Mouse (Mus musculus) MEL (cell line): ENCODE results near the gene Arl6ip5. TPM values are rescaled to one million over a fixed set of nuclear protein-coding genes. Genes with fewer than 3 reads are reported as not detected.

Source experiments
- DNase-seq: peaks from one replicate; pipeline ENCODE4 v3.0.0; 2011; ENCODE audit warnings: low read depth, low spot score
- H3K27ac ChIP-seq: 2 replicates; pipeline ENCODE4 v1.5.1; 2012; ENCODE audit warnings: low read depth, mild to moderate bottlenecking, control low read depth, low read length, moderate library complexity; ENCODE audit not compliant: control insufficient read depth
- H3K27me3 ChIP-seq, 2 experiments: fragments of 150-350 bp in 1 of 2; sonication (generic) in 1 of 2; 2 replicates each; pipeline ENCODE4 v1.6.1; 2012; ENCODE audit warnings: low read length in 2 of 2, mild to moderate bottlenecking in 2 of 2, improper control_type of control experiment in 1 of 2, moderate library complexity in 1 of 2; ENCODE audit not compliant: insufficient read depth in 2 of 2, control insufficient read depth in 1 of 2
- H3K36me3 ChIP-seq, 2 experiments: 2 replicates each; pipeline ENCODE4 v1.6.1; 2012 to 2014; ENCODE audit warnings: low read length in 2 of 2, improper control_type of control experiment in 1 of 2, inconsistent platforms in 1 of 2, mild to moderate bottlenecking in 1 of 2; ENCODE audit not compliant: insufficient read depth in 2 of 2, control insufficient read depth in 1 of 2
- H3K4me1 ChIP-seq, 2 experiments: fragments of 150-350 bp in 1 of 2; sonication (generic) in 1 of 2; 2 replicates each; pipeline ENCODE4 v1.6.1; 2012; ENCODE audit warnings: low read length in 2 of 2, improper control_type of control experiment in 1 of 2, mild to moderate bottlenecking in 1 of 2; ENCODE audit not compliant: insufficient read depth in 2 of 2, control insufficient read depth in 1 of 2
- H3K4me3 ChIP-seq, 2 experiments: fragments of 150-350 bp in 1 of 2; sonication (generic) in 1 of 2; 2 replicates each; pipeline ENCODE4 v1.5.1; 2012; ENCODE audit warnings: low read depth in 2 of 2, low read length in 2 of 2, mild to moderate bottlenecking in 2 of 2, moderate library complexity in 2 of 2, control low read depth in 1 of 2, improper control_type of control experiment in 1 of 2; ENCODE audit not compliant: control insufficient read depth in 1 of 2, insufficient read depth in 1 of 2
- H3K79me2 ChIP-seq: 2 replicates; pipeline ENCODE4 v1.6.1; 2012; ENCODE audit warnings: mild to moderate bottlenecking, low read length, moderate library complexity; ENCODE audit not compliant: control insufficient read depth, poor library complexity, insufficient read depth
- H3K9ac ChIP-seq: 2 replicates; pipeline ENCODE4 v1.6.1; 2012; ENCODE audit warnings: low read depth, mild to moderate bottlenecking, control low read depth, low read length, moderate library complexity; ENCODE audit not compliant: control insufficient read depth, poor library complexity, severe bottlenecking
- H3K9me3 ChIP-seq: fragments of 150-350 bp; sonication (generic); replicated peaks from 2 replicates; pipeline ENCODE4 v1.6.1; 2012; ENCODE audit warnings: mild to moderate bottlenecking, low read length, improper control_type of control experiment, moderate library complexity; ENCODE audit not compliant: insufficient read depth
- CHD2 ChIP-seq: IDR thresholded peaks from 2 replicates; pipeline ENCODE4 v1.6.1; 2011; ENCODE audit warnings: low read length, improper control_type of control experiment
- CTCF ChIP-seq, 3 experiments: IDR thresholded peaks in 2 of 3; conservative IDR thresholded peaks in 1 of 3; 2 replicates each; pipeline ENCODE4 v1.5.1; 2011 to 2012; ENCODE audit warnings: low read length in 3 of 3, low read depth in 2 of 3, mild to moderate bottlenecking in 2 of 3, improper control_type of control experiment in 1 of 3, inconsistent platforms in 1 of 3, mixed read lengths in 1 of 3, moderate library complexity in 1 of 3; ENCODE audit not compliant: control insufficient read depth in 1 of 3, insufficient read depth in 1 of 3, poor library complexity in 1 of 3, severe bottlenecking in 1 of 3
- ETS1 ChIP-seq: IDR thresholded peaks from 2 replicates; pipeline ENCODE4 v1.6.1; 2012; ENCODE audit warnings: low read depth, mild to moderate bottlenecking, inconsistent platforms, low read length, improper control_type of control experiment, moderate library complexity
- GATA1 ChIP-seq: IDR thresholded peaks from 2 replicates; pipeline ENCODE4 v1.6.1; 2011; ENCODE audit warnings: low read depth, low read length, improper control_type of control experiment
- KAT2A ChIP-seq: conservative IDR thresholded peaks from 2 replicates; pipeline ENCODE4 v1.6.1; 2012; ENCODE audit warnings: low read depth, low read length, improper control_type of control experiment, inconsistent platforms
- MAFK ChIP-seq: IDR thresholded peaks from 2 replicates; pipeline ENCODE4 v1.6.1; 2011; ENCODE audit warnings: low read depth, mild to moderate bottlenecking, low read length, improper control_type of control experiment, borderline replicate concordance
- MAX ChIP-seq: IDR thresholded peaks from 2 replicates; pipeline ENCODE4 v1.6.1; 2011; ENCODE audit warnings: low read length, improper control_type of control experiment
- MEF2A ChIP-seq: IDR thresholded peaks from 2 replicates; pipeline ENCODE4 v1.6.1; 2014; ENCODE audit warnings: low read depth, mild to moderate bottlenecking, inconsistent platforms, low read length, improper control_type of control experiment; ENCODE audit not compliant: poor library complexity, insufficient replicate concordance, severe bottlenecking; ENCODE audit errors: extremely low read depth
- MYC ChIP-seq: IDR thresholded peaks from 2 replicates; pipeline ENCODE4 v1.6.1; 2011; ENCODE audit warnings: low read depth, mild to moderate bottlenecking, low read length, improper control_type of control experiment, moderate library complexity
- POLR2A ChIP-seq, 2 experiments: IDR thresholded peaks; 2 replicates each; pipeline ENCODE4 v1.6.1; 2011 to 2012; ENCODE audit warnings: low read length in 2 of 2, mild to moderate bottlenecking in 2 of 2, control low read depth in 1 of 2, improper control_type of control experiment in 1 of 2, low read depth in 1 of 2, moderate library complexity in 1 of 2; ENCODE audit not compliant: control insufficient read depth in 1 of 2, insufficient read depth in 1 of 2, poor library complexity in 1 of 2
- POLR2AphosphoS2 ChIP-seq: IDR thresholded peaks from 2 replicates; pipeline ENCODE4 v1.6.1; 2011; ENCODE audit warnings: low read length, improper control_type of control experiment
- POLR2AphosphoS5 ChIP-seq: IDR thresholded peaks from 2 replicates; pipeline ENCODE4 v1.6.1; 2012; ENCODE audit warnings: low read depth, borderline replicate concordance, mild to moderate bottlenecking, inconsistent platforms, low read length, moderate library complexity, mixed read lengths
- RAD21 ChIP-seq: IDR thresholded peaks from 2 replicates; pipeline ENCODE4 v1.6.1; 2011; ENCODE audit warnings: mild to moderate bottlenecking, low read depth, low read length, improper control_type of control experiment
- SIN3A ChIP-seq: IDR thresholded peaks from 2 replicates; pipeline ENCODE4 v1.6.1; 2012; ENCODE audit warnings: low read length, improper control_type of control experiment, inconsistent platforms
- SMC3 ChIP-seq: IDR thresholded peaks from 2 replicates; pipeline ENCODE4 v1.6.1; 2011; ENCODE audit warnings: low read depth, low read length, improper control_type of control experiment
- TAL1 ChIP-seq: IDR thresholded peaks from 2 replicates; pipeline ENCODE4 v1.6.1; 2012; ENCODE audit warnings: mild to moderate bottlenecking, inconsistent platforms, low read length, moderate library complexity, mixed read lengths
- TCF12 ChIP-seq: IDR thresholded peaks from 2 replicates; pipeline ENCODE4 v1.6.1; 2014; ENCODE audit warnings: low read depth, mild to moderate bottlenecking, inconsistent platforms, low read length, improper control_type of control experiment, moderate library complexity
- USF2 ChIP-seq, 2 experiments: IDR thresholded peaks; 2 replicates each; pipeline ENCODE4 v1.6.1; 2011 to 2012; ENCODE audit warnings: improper control_type of control experiment in 2 of 2, low read length in 2 of 2, borderline replicate concordance in 1 of 2, inconsistent platforms in 1 of 2, low read depth in 1 of 2, mild to moderate bottlenecking in 1 of 2; ENCODE audit not compliant: insufficient read depth in 1 of 2
- ZC3H11A ChIP-seq: IDR thresholded peaks from 2 replicates; pipeline ENCODE4 v1.6.1; 2012; ENCODE audit warnings: low read depth, mild to moderate bottlenecking, inconsistent platforms, low read length, improper control_type of control experiment
- polyA plus RNA-seq, 2 experiments: library from polyadenylated mRNA; stranded (reverse) in 1 of 2; unstranded in 1 of 2; fragments of >175 nt in 1 of 2; fragments of >200 nt in 1 of 2; gene quantifications; 2 replicates each; pipeline versions ENCODE4 v1.2.1 to v1.2.4; 2012; ENCODE audit warnings: low replicate concordance in 2 of 2, low read depth in 1 of 2; ENCODE audit not compliant: insufficient read length in 2 of 2, insufficient read depth in 1 of 2, missing spikeins in 1 of 2
- total RNA-seq: library from RNA; depleted of rRNA; stranded (reverse); fragments of 300-350 nt; gene quantifications from 2 replicates; pipeline ENCODE4 v1.2.3, GENCODE M21; 2012

Arl6ip5 gene
- total and polyA plus RNA-seq, 3 experiments, result 39.4 to 113 TPM; not detected in 1

GRCm38 (mm10) chr6:97242522-97242921, 32.0 kb downstream of the Arl6ip5 start:
- no peak overlapping the region for H3K9ac ChIP-seq

GRCm38 (mm10) chr6:97245200-97245599, 34.7 kb downstream of the Arl6ip5 start:
- no peak for DNase-seq
- Histone ChIP-seq H3K4me3 (no peak overlapping the region), H3K4me1 (no peaks in the 10 kb centered on the region), H3K27me3 (peaks cover 0 to 1% of the 10 kb centered on the region in 2 experiments; a peak in 1 of 4 replicates), H3K36me3 (no peaks in the 10 kb centered on the region), H3K9ac (no peak overlapping the region), H3K9me3 (no peaks in the 10 kb centered on the region), H3K79me2 (no peaks in the 10 kb centered on the region), H3K27ac (no peak overlapping the region)
- TF ChIP-seq MAFK (peak; percentile 57; the same call in 1 of the 2 replicates), POLR2AphosphoS5 (no peak), USF2 (IDR thresholded peaks at IDR 0.05; ENCODE audit: borderline replicate concordance in 1 of 2, insufficient read depth in 1 of 2, low read depth in 1 of 2, low read length in 2 of 2) (no peak)

More at GRCm38 (mm10) chr6:97242522-97242921, 32.0 kb downstream of the Arl6ip5 start:
- Histone ChIP-seq H3K27ac (no peak overlapping the region), H3K9me3 (no peaks in the 10 kb centered on the region), H3K4me3 (no peak overlapping the region), H3K79me2 (no peaks in the 10 kb centered on the region), H3K4me1 (no peaks in the 10 kb centered on the region), H3K27me3 (no peaks in the 10 kb centered on the region), H3K36me3 (no peaks in the 10 kb centered on the region)
- no peak for TF ChIP-seq POLR2AphosphoS5
- no peak for TF ChIP-seq ETS1
- TF ChIP-seq KAT2A, result no peak
- no peak for TF ChIP-seq MAFK
- TF ChIP-seq TCF12, result no peak
- TF ChIP-seq MEF2A, result no peak
- TF ChIP-seq TAL1, result no peak
- no peak for TF ChIP-seq POLR2A (IDR thresholded peaks at IDR 0.05; ENCODE audit: control insufficient read depth in 1 of 2, insufficient read depth in 1 of 2, low read depth in 1 of 2, low read length in 2 of 2, poor library complexity in 1 of 2)
- no peak for TF ChIP-seq CHD2
- TF ChIP-seq SMC3, result no peak
- TF ChIP-seq ZC3H11A, result no peak
- DNase-seq, result no peak

GRCm38 (mm10) chr6:97250966-97251365, 40.5 kb downstream of the Arl6ip5 start:
- Histone ChIP-seq H3K4me3 (no peak overlapping the region), H3K36me3 (no peaks in the 10 kb centered on the region), H3K27ac (no peak overlapping the region), H3K4me1 (no peaks in the 10 kb centered on the region), H3K9ac (no peak overlapping the region), H3K27me3 (peaks cover 0 to 1% of the 10 kb centered on the region in 2 experiments; a peak in 1 of 4 replicates), H3K9me3 (no peaks in the 10 kb centered on the region), H3K79me2 (no peaks in the 10 kb centered on the region)
- TF ChIP-seq GATA1, result no peak
- peak; percentile 78 for TF ChIP-seq SMC3
- peak; percentile 25; the same call in 1 of the 2 replicates for TF ChIP-seq MAX
- TF ChIP-seq SIN3A, result 0 out of 2 replicates have a peak, but pooled peaks have one; percentile 15
- no peak for TF ChIP-seq POLR2AphosphoS2
- 0 out of 2 replicates have a peak, but pooled peaks have one; percentile 33 for TF ChIP-seq MYC
- peak; percentile 70 for TF ChIP-seq RAD21
- TF ChIP-seq ZC3H11A, result peak; percentile 69
- peak; percentile 47 to 84 (median 84) for TF ChIP-seq CTCF (IDR thresholded peaks at IDR 0.05 in 2 of 3, conservative IDR thresholded peaks at IDR 0.05 in 1 of 3; ENCODE audit: control insufficient read depth in 1 of 3, insufficient read depth in 1 of 3, low read depth in 2 of 3, low read length in 3 of 3, poor library complexity in 1 of 3, severe bottlenecking in 1 of 3)
- peak; percentile 70 for DNase-seq
